Mouse (Mus musculus): ENCODE results near the gene Trmt10b.

GRCm38 (mm10) chr4:45261551-45261950 lies 35.4 kb upstream of the Trmt10b start:
- TF ChIP-seq CTCF (IDR thresholded peaks at IDR 0.05; ENCODE audit: low read depth, low read length): no peak
- TF ChIP-seq POLR2A (IDR thresholded peaks at IDR 0.05; ENCODE audit: borderline replicate concordance, low read depth, low read length): no peak
